Mouse (Mus musculus) bone marrow, adult 2 months (tissue): ENCODE results near the gene Fbxl19. TPM values are rescaled to one million over a fixed set of nuclear protein-coding genes. Genes with fewer than 3 reads are reported as not detected.

ENCODE experiments used
- H3K27ac ChIP-seq: fragments of 200-500 bp; 2 replicates; pipeline ENCODE4 v1.5.1; 2012; ENCODE audit warnings: low read depth, mild to moderate bottlenecking, control low read depth, inconsistent platforms, low read length; ENCODE audit not compliant: control insufficient read depth, poor library complexity, insufficient read depth
- H3K4me1 ChIP-seq: fragments of 200-500 bp; 2 replicates; pipeline ENCODE4 v1.6.1; 2011; ENCODE audit warnings: low read length; ENCODE audit not compliant: control insufficient read depth, insufficient read depth
- H3K4me3 ChIP-seq: fragments of 200-500 bp; replicated peaks from 2 replicates; pipeline ENCODE3; 2011; ENCODE audit warnings: mild to moderate bottlenecking, low read depth, low read length, control low read depth; ENCODE audit not compliant: control insufficient read depth
- CTCF ChIP-seq: fragments of 200-500 bp; IDR thresholded peaks from 2 replicates; pipeline ENCODE4 v1.5.1; 2011; ENCODE audit warnings: low read length, control low read depth; ENCODE audit not compliant: control insufficient read depth, insufficient read depth
- POLR2A ChIP-seq: fragments of 200-500 bp; IDR thresholded peaks from 2 replicates; pipeline ENCODE4 v1.6.1; 2011; ENCODE audit warnings: low read depth, mild to moderate bottlenecking, control low read depth, low read length, borderline replicate concordance; ENCODE audit not compliant: control insufficient read depth
- WGBS: fragments of 180-500 bp; shearing (Covaris S2); methylation state at CpG from one replicate; pipeline ENCODE4 v1.1.7; 2018; 5-methylcytosine and 5-hydroxymethylcytosine counted together
- polyA plus RNA-seq: library from polyadenylated mRNA; stranded (reverse); fragments of >200 nt; gene quantifications from 2 replicates; pipeline ENCODE4 v1.2.4, GENCODE M21; 2011; ENCODE audit warnings: low replicate concordance; ENCODE audit not compliant: missing spikeins, insufficient read depth, insufficient read length

Fbxl19 gene
- polyA plus RNA-seq, 1 experiment = 23.0 TPM

DNA sequence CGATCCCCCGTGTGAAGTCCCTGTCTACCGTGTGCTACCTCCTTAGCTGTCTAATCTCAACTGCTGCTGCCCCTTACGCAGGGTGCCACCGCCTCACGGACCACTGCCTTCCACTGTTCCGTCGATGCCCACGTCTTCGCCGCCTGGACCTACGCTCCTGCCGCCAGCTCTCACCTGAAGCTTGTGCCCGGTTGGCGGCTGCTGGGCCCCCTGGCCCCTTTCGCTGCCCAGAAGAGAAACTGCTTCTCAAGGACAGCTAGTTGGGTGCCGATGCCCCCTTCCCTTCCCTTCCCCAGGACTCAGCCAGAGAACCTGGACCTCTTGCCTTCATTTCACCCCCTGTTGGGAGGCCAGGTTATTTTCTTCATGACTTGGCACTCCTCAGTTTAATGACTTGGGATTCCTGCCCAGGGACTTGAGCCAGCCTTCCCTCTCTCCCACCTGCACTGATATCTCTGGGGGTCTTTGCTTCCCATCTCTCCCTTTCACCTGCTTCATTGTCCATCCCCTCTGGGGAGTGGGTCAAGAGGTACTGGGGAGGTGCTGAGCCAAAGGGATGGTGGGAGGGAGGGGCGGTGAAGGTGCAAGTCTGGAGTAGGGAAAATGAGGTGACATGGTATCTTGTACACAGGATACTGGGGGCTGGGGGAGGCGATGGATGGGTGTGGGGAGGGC, 23.5 kb downstream of the Fbxl19 start:
- no peak for TF ChIP-seq POLR2A
- TF ChIP-seq CTCF = no peak
- WGBS = 81% methylated on average over 19 of the region's 19 CpGs
- Histone ChIP-seq H3K4me3 (peak overlapping the region; percentile 56), H3K27ac (peak overlapping the region; percentile 88), H3K4me1 (peaks cover 3% of the 10 kb centered on the region; the same call in 1 of the 2 replicates)

DNA sequence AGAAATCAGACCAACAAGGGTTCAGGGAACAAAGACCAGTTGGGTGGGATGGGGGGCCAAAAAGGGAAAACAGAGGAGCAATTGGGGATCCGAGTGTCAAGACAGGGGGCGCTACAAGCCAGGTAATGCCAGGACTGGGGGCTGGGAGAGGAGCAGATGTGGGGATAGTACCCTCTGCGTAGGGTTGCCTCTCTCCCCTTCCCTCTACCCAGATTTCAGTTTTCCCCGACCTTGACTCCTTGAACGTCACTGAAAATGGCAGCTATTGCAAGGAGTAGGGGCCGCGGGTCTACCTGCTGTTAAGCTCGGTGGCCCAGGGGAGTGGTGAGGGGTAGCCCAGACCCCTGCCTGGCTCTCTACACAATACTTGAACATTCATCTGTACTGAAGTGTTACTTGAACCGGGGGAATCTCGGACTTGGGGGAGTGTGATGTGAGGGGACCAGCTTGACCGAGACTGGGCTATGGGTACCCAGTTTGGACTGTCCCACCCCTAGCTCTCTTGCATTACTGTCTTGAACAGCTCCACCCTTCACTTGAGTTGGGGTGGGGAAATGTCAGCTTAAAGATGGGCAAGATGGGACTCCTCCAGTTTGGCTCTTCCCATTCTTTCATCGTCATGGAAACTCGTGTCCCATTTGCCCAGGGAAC, 24.1 kb downstream of the Fbxl19 start:
- WGBS = 61% methylated on average over 13 of the region's 13 CpGs
- Histone ChIP-seq H3K4me3 (no peak overlapping the region), H3K27ac (no peak overlapping the region), H3K4me1 (peaks cover 3% of the 10 kb centered on the region; the same call in 1 of the 2 replicates)
- TF ChIP-seq CTCF (0 out of 2 replicates have a peak, but pooled peaks have one; percentile 11), POLR2A (no peak)

DNA sequence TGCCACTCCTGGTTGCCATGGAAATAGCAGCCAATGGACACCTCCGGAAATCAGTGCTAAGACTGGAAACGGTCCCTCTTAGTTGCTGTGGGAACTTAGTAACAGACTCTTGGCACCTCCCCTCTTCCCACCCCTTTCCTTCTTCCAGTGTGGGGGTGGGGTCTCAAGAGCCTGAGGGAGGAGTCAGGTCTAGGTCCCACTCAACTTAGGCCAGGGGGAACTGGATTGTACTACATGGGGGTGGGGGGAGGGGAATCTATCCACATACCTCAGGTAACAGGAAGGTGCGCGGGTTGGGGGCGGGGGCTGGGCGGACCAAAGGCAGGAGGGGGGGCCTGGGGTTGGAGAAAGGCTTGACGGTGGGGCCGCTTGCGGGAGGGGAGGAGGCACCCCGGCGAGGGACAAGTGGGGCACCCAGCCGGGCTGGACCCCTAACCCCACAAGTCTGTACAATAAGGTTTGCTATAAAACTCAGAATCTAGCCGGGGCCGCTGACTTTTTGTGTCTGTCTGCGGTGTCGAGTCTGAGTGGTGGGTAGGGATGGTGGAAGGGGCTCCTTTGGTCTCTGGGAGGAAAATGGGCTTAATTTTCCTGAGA, 24.8 kb downstream of the Fbxl19 start:
- WGBS = 2% methylated on average over 16 of the region's 16 CpGs
- Histone ChIP-seq H3K4me3 (peak overlapping the region; percentile 81), H3K27ac (peak overlapping the region; percentile 88), H3K4me1 (peaks cover 2% of the 10 kb centered on the region; the same call in 1 of the 2 replicates)
- TF ChIP-seq POLR2A = no peak
- no peak for TF ChIP-seq CTCF

DNA sequence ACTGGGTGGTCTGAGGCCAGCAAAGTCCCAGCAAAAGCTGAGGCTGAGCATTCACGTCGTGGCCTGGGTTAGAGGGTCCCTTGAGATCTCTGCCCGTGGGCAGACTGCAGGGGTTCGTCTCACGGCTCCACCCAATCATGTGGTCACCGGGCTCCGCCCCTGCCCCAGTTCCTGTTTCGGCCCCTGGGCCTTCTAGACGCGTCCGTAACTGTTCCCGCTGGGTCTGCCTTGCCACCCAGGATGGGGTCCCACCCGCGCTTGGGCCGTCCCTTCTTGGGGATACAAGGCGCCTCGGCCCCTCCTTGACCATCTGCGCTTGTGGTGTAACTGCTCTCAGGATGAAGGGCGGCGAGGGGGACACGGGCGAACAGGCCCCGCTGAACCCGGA, 25.3 kb downstream of the Fbxl19 start, which contains the start of gene Orai3:
Orai3 (plus strand) TSS at position 165 of the 388 bp plus-strand sequence.
- Histone ChIP-seq H3K27ac (peak within 1 kb of the TSS; percentile 88), H3K4me3 (peak within 1 kb of the TSS; percentile 81), H3K4me1 (peaks cover 2% of the 10 kb centered on the region; the same call in 1 of the 2 replicates)
- WGBS = under 1% methylated on average over 24 of the region's 24 CpGs
- TF ChIP-seq CTCF (no peak), POLR2A (peak; percentile 95; the same call in 1 of the 2 replicates)

DNA sequence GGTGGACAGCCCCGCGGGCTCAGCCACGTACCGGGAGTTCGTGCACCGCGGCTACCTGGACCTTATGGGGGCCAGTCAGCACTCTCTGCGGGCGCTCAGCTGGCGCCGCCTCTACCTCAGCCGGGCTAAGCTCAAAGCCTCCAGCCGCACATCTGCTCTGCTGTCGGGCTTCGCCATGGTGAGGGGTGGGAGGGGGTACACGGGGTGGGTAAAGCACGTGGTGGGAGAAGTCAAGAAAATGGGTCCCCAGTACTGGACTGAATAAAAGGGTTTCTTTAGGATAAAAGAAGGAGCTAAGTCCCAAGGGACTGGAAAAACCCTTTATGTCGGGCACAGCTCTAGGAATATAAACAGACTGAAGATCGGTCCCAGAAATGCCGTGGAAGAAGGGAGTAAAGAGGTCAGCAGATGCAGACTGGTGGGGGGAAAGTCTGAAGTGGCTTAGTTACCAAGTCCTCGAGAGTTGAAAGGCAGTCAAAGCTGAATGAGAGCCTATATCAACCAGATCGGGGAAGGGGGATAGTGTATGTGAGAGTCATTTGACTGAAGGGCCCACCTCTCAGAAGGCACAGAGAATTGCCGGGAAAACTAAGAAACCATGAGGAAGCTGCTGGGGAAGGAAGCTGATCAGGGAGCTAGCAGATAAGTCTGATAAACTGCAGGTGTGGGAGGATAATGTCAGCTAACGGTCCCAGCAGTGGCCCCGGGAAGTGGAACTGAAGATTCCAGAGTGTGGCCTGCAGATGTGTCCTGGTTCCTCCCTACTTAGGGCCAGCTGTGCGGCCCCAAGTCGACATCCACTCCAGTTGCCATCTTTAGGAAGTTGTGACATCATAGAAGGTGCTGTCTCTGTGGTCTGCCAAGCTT, 25.9 kb downstream of the Fbxl19 start:
- WGBS = under 1% methylated on average over 27 of the region's 27 CpGs
- peak overlapping the region; percentile 88 for H3K27ac ChIP-seq
- peak overlapping the region; percentile 81 for H3K4me3 ChIP-seq
- TF ChIP-seq CTCF (no peak), POLR2A (no peak)
- peaks cover 2% of the 10 kb centered on the region; the same call in 1 of the 2 replicates for H3K4me1 ChIP-seq

DNA sequence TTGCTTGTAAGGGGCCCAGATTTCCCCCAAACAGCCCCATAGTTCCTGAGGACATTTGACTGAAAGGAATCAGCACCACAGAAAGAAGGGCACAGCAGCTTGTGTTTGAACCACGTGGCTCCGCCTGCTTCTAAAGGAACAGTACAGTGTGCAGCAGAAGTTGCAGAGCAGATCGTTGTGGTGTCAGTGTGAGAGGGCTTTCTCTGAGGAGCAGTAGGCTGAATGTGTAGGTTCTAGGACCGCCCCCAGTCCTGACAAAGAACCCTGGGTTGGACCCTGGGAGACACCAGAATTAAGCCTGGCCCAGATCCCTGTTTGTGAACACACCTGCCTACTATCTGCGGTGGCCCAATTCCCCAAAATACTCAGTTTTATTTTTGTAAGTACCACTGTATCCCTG, 26.9 kb downstream of the Fbxl19 start:
- Histone ChIP-seq H3K4me1 (peaks cover 2% of the 10 kb centered on the region; the same call in 1 of the 2 replicates), H3K4me3 (no peak overlapping the region), H3K27ac (no peak overlapping the region)
- no peak for TF ChIP-seq CTCF
- TF ChIP-seq POLR2A = no peak
- WGBS = 50% methylated on average over 5 of the region's 5 CpGs

DNA sequence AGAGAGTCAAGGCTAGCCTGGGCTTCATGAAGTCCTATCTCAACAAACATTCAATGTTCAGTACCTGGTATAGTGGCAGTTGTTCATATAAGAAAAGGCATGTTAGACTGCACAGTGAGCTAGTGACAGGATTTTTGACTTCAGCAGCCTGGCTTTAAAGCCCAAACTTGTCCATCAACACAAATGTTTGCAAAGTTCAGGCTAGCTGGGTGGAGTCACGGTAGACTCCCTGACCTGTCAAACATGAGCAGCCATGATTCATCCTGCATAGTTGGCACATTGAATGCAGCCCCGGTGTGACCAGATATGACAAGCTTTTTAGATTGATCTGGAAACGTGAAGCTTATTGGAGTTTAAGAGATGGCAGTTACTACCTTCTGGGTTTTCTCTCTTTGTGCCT, 27.7 kb downstream of the Fbxl19 start:
- WGBS = 68% methylated on average over 3 of the region's 3 CpGs
- Histone ChIP-seq H3K4me1 (no peaks in the 10 kb centered on the region), H3K27ac (no peak overlapping the region), H3K4me3 (no peak overlapping the region)
- TF ChIP-seq POLR2A (no peak), CTCF (no peak)
